Mouse (Mus musculus): ENCODE data around the gene Slc12a8. TPM values are rescaled to one million over a fixed set of nuclear protein-coding genes. Genes with fewer than 3 reads are reported as not detected.
"Not testable (repeated sequence)": the region's sequence is repeated elsewhere in the genome, so short reads cannot be mapped to it uniquely, and the experiment has no call there.

Gene Slc12a8
- polyA plus RNA-seq, 1 experiment: 3.7 TPM

GRCm38 (mm10) chr16:33494374-33494773 lies 22.8 kb upstream of the Slc12a8 start:
- H3K27ac ChIP-seq (ENCODE audit: control insufficient read depth, insufficient read depth, low read depth, low read length, poor library complexity): no peak overlapping the region
- no peak overlapping the region for H3K4me3 ChIP-seq (replicated peaks; ENCODE audit: control insufficient read depth, low read depth, low read length)
- no peaks in the 10 kb centered on the region for H3K4me1 ChIP-seq (ENCODE audit: control insufficient read depth, insufficient read depth, low read length)
- WGBS: 86% methylated on average over 4 of the region's 4 CpGs
- no peak for TF ChIP-seq CTCF (IDR thresholded peaks at IDR 0.05; ENCODE audit: control insufficient read depth, insufficient read depth, low read length)
- no peak for TF ChIP-seq POLR2A (IDR thresholded peaks at IDR 0.05; ENCODE audit: borderline replicate concordance, control insufficient read depth, low read depth, low read length)

DNA sequence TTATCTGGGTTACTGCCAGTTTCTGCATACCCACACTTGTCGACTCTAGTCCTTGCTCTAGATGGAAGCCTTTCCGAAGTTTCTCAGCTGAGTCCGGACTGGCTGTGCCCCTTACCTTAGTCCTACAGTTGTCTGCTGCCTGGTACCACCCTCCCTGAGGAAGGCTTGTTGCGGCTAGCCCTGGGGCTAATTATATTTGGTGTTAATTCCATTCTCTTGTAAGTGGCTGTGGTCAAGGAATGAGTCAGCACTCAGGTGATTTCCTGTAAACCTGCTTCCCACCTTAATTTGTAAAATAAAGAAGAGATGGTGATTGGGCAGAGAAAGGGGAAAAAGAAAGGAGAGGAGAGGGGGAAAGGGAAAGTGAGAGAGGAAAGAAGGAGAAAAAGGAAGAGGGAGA lies 9.0 kb upstream of the Slc12a8 start:
- H3K4me3 ChIP-seq (replicated peaks; ENCODE audit: control insufficient read depth, low read depth, low read length): no peak overlapping the region
- H3K4me1 ChIP-seq (ENCODE audit: control insufficient read depth, insufficient read depth, low read length): no peaks in the 10 kb centered on the region
- 81% methylated on average over 4 of the region's 4 CpGs for WGBS
- TF ChIP-seq CTCF (IDR thresholded peaks at IDR 0.05; ENCODE audit: control insufficient read depth, insufficient read depth, low read length) (no peak), POLR2A (IDR thresholded peaks at IDR 0.05; ENCODE audit: borderline replicate concordance, control insufficient read depth, low read depth, low read length) (no peak)
- H3K27ac ChIP-seq (ENCODE audit: control insufficient read depth, insufficient read depth, low read depth, low read length, poor library complexity): no peak overlapping the region

- H3K4me3 ChIP-seq (replicated peaks; ENCODE audit: control insufficient read depth, low read depth, low read length); H3K4me1 ChIP-seq (ENCODE audit: control insufficient read depth, insufficient read depth, low read length); H3K27ac ChIP-seq (ENCODE audit: control insufficient read depth, insufficient read depth, low read depth, low read length, poor library complexity): not testable (repeated sequence)
- WGBS: 84% methylated on average over 2 of the region's 2 CpGs
Measured at GRCm38 (mm10) chr16:33509231-33509630, 7.9 kb upstream of the Slc12a8 start.

- WGBS: 88% methylated on average over 4 of the region's 4 CpGs
- not testable (repeated sequence) for H3K4me1 ChIP-seq (ENCODE audit: control insufficient read depth, insufficient read depth, low read length); H3K4me3 ChIP-seq (replicated peaks; ENCODE audit: control insufficient read depth, low read depth, low read length); H3K27ac ChIP-seq (ENCODE audit: control insufficient read depth, insufficient read depth, low read depth, low read length, poor library complexity)
Measured at GRCm38 (mm10) chr16:33510856-33511255, 6.3 kb upstream of the Slc12a8 start.

DNA sequence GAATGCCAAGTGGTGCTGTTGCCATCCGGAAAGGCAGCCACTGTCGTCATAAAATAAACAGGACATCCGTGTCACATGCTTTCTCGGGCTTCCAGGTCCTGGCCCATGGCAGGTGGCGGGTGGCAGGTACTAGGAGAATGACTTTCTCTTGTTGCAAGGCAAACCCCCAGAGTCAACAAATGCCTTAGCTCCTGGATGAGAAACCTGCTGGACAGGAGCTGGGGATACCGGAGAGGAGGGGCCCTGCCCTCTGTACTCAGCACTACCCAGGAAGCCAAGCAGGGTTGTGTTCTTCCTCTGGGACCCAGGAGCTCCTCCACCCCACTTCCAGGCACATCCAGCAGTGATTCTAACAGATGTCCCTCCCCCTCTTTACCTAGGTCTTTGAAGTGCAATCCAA lies 4.6 kb upstream of the Slc12a8 start:
- H3K4me3 ChIP-seq (replicated peaks; ENCODE audit: control insufficient read depth, low read depth, low read length): no peak overlapping the region
- no peak overlapping the region for H3K27ac ChIP-seq (ENCODE audit: control insufficient read depth, insufficient read depth, low read depth, low read length, poor library complexity)
- 82% methylated on average over 6 of the region's 6 CpGs for WGBS
- no peak for TF ChIP-seq POLR2A (IDR thresholded peaks at IDR 0.05; ENCODE audit: borderline replicate concordance, control insufficient read depth, low read depth, low read length)
- no peak for TF ChIP-seq CTCF (IDR thresholded peaks at IDR 0.05; ENCODE audit: control insufficient read depth, insufficient read depth, low read length)
- no peaks in the 10 kb centered on the region for H3K4me1 ChIP-seq (ENCODE audit: control insufficient read depth, insufficient read depth, low read length)

DNA sequence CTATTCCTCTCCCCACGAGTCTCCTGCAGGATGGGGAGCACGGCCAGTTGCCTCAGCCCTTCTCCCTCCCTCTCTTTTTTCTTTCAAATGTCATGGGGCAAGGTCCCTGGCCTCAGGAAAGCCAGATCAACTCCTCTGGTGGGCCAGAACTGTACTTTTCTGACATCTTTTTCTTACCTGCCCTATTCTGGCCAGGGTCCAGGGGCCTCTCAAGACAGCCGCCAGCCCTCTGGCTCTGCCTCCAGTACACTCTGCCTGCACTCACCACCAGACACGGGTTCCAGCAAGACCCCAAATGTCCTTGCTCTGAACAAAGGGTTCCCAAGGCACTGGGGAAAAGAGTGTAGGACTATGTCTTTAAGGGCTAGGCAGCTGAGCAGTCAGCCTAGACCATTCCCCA lies 499 bp downstream of the Slc12a8 start:
- H3K4me1 ChIP-seq (ENCODE audit: control insufficient read depth, insufficient read depth, low read length): no peaks in the 10 kb centered on the region
- no peak overlapping the region for H3K4me3 ChIP-seq (replicated peaks; ENCODE audit: control insufficient read depth, low read depth, low read length)
- H3K27ac ChIP-seq (ENCODE audit: control insufficient read depth, insufficient read depth, low read depth, low read length, poor library complexity): no peak overlapping the region
- TF ChIP-seq CTCF (IDR thresholded peaks at IDR 0.05; ENCODE audit: control insufficient read depth, insufficient read depth, low read length) (no peak), POLR2A (IDR thresholded peaks at IDR 0.05; ENCODE audit: borderline replicate concordance, control insufficient read depth, low read depth, low read length) (no peak)
- WGBS: 45% methylated on average over 4 of the region's 4 CpGs

- Histone ChIP-seq H3K4me3 (replicated peaks; ENCODE audit: control insufficient read depth, low read depth, low read length) (no peak overlapping the region), H3K27ac (ENCODE audit: control insufficient read depth, insufficient read depth, low read depth, low read length, poor library complexity) (no peak overlapping the region), H3K4me1 (ENCODE audit: control insufficient read depth, insufficient read depth, low read length) (no peaks in the 10 kb centered on the region)
- WGBS: 73% methylated on average over 7 of the region's 7 CpGs
- TF ChIP-seq CTCF (IDR thresholded peaks at IDR 0.05; ENCODE audit: control insufficient read depth, insufficient read depth, low read length) (no peak), POLR2A (IDR thresholded peaks at IDR 0.05; ENCODE audit: borderline replicate concordance, control insufficient read depth, low read depth, low read length) (no peak)
Measured at GRCm38 (mm10) chr16:33518236-33518635, 1.1 kb downstream of the Slc12a8 start.

GRCm38 (mm10) chr16:33519916-33520568 lies 2.9 kb downstream of the Slc12a8 start:
- Histone ChIP-seq H3K4me1 (ENCODE audit: control insufficient read depth, insufficient read depth, low read length) (no peaks in the 10 kb centered on the region), H3K27ac (ENCODE audit: control insufficient read depth, insufficient read depth, low read depth, low read length, poor library complexity) (no peak overlapping the region), H3K4me3 (replicated peaks; ENCODE audit: control insufficient read depth, low read depth, low read length) (no peak overlapping the region)
- TF ChIP-seq POLR2A (IDR thresholded peaks at IDR 0.05; ENCODE audit: borderline replicate concordance, control insufficient read depth, low read depth, low read length): no peak
- no peak for TF ChIP-seq CTCF (IDR thresholded peaks at IDR 0.05; ENCODE audit: control insufficient read depth, insufficient read depth, low read length)
- WGBS: 70% methylated on average over 6 of the region's 6 CpGs

DNA sequence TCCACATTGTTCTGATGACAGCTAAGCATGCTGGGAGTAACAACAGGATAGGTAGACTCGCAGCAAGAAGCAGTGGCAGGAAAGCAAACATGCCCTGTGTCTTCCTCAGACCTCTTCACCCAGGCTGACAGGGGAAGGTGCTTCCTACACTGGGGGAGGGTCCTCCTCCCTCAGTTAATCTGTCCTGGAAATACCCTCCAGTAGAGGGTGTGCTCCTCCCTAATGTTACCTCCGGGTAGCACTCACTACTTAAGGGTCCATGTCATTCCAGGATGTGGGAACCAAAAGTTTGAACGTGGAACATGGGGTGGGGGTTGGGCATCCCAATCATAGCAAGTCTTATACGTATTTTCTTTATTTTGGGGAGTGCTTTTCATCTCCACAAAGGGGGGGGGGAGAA lies 5.4 kb downstream of the Slc12a8 start:
- no peaks in the 10 kb centered on the region for H3K4me1 ChIP-seq (ENCODE audit: control insufficient read depth, insufficient read depth, low read length)
- H3K27ac ChIP-seq (ENCODE audit: control insufficient read depth, insufficient read depth, low read depth, low read length, poor library complexity): no peak overlapping the region
- no peak overlapping the region for H3K4me3 ChIP-seq (replicated peaks; ENCODE audit: control insufficient read depth, low read depth, low read length)
- WGBS: 63% methylated on average over 4 of the region's 4 CpGs
- TF ChIP-seq POLR2A (IDR thresholded peaks at IDR 0.05; ENCODE audit: borderline replicate concordance, control insufficient read depth, low read depth, low read length) (no peak), CTCF (IDR thresholded peaks at IDR 0.05; ENCODE audit: control insufficient read depth, insufficient read depth, low read length) (no peak)

Data from bone marrow, adult 2 months (tissue).